Mouse (Mus musculus): ENCODE data around the gene Mast1.

DNA sequence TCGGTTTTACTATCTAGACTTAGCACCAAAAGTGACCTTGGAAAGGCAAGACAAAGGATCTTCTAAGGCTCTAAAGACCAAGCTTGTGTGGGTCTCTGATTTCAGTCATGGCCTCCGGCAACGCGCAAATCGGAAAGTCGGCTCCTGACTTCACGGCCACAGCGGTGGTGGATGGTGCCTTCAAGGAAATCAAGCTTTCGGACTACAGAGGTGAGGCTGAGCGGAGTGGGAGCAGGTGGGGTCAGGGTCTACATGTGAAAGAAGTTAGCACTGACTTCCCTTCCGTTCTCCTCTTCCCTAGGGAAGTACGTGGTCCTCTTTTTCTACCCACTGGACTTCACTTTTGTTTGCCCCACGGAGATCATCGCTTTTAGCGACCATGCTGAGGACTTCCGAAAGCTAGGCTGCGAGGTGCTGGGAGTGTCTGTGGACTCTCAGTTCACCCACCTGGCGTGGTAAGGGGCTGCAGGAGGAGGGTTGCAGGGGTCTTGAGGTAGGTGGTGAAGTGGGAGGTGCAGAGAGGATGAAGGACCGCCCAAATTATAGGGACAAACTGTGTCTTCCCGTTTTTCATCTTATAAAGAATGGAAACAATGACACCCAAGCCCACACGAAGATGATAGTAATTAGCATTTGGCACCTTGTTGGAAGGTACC, 33.1 kb upstream of the Mast1 start:
- no peak for TF ChIP-seq CTCF (IDR thresholded peaks at IDR 0.05; ENCODE audit: control insufficient read depth, insufficient read depth, insufficient read length)
- TF ChIP-seq USF1 (IDR thresholded peaks at IDR 0.05; ENCODE audit: low read depth), result no peak
- no peak for TF ChIP-seq MYOD1 (IDR thresholded peaks at IDR 0.05; ENCODE audit: control insufficient read depth, insufficient read length, low read depth)
- TF ChIP-seq CEBPB (IDR thresholded peaks at IDR 0.05; ENCODE audit: low read depth), result no peak

Measured in C2C12 (cell line).